Mouse (Mus musculus) thymus, adult 2 months (tissue): Measurements from ENCODE around the gene Rb1.

ENCODE experiments used
- CTCF ChIP-seq: fragments of 200-500 bp; IDR thresholded peaks from 2 replicates; pipeline ENCODE4 v1.5.1; 2012; ENCODE audit warnings: mild to moderate bottlenecking, control low read depth, low read length, moderate library complexity, borderline replicate concordance; ENCODE audit not compliant: control insufficient read depth, poor library complexity, insufficient read depth; ENCODE audit errors: extremely low read depth
- POLR2A ChIP-seq: fragments of 200-500 bp; IDR thresholded peaks from 2 replicates; pipeline ENCODE4 v1.6.1; 2012; ENCODE audit warnings: mild to moderate bottlenecking, low read length, control low read depth, moderate library complexity; ENCODE audit not compliant: control insufficient read depth, poor library complexity, insufficient read depth; ENCODE audit errors: extremely low read depth

DNA sequence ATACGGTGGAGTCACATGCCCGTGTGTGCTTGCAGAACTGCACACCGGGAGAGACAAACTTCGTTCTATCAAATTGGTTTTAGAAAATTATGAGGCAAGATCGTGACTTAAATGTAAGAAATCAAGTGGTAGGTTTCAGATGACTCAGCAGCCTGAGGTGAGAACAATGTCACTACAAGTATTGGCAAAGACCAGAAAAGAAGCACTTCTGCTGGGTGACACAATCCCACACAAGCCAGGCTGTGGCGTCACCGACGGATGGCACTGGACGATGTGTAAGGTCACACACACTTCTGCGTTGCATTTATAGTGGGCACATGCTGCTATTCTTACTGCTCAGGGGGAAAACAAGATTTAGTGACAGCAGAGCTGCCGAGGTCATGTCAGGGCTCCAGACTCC lies 38.2 kb upstream of the Rb1 start:
- TF ChIP-seq CTCF (no peak), POLR2A (no peak)
